8 mouse cellular contexts compared by ENCODE assay signal in the genomic region with DNA sequence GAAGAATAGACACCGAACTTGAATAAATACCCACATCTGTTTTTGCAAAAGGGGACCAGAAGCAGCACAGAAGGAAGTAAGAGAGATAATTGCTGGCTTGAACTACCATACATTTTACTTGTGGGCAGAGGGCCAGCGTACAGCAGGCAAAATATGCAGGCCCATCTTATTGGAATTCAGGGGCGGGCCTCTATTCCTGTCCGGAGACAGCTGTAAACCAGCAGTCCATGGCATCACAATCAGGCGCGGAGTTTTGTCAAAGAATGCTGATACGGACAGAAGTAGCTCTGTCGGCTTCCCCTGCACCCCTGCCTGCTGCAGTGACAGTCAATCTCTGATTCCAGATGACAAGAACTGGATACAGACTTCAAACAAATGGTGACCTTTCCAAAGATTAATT. TPM values are rescaled to one million over a fixed set of nuclear protein-coding genes. Genes with fewer than 3 reads are reported as not detected.
DNase-seq lines count a peak whose midpoint lies in the region; ATAC-seq and TF ChIP-seq lines count a peak whose summit lies in the region.

No protein-coding gene starts in this region.

- no peak for TF ChIP-seq POLR2A in lung, adult 2 months (IDR thresholded peaks at IDR 0.05; ENCODE audit: borderline replicate concordance, extremely low read depth, low read depth, low read length)
- TF ChIP-seq POLR2A in bone marrow, adult 2 months (IDR thresholded peaks at IDR 0.05; ENCODE audit: borderline replicate concordance, control insufficient read depth, low read depth, low read length): no peak
- no peak for TF ChIP-seq POLR2A in thymus, adult 2 months (IDR thresholded peaks at IDR 0.05; ENCODE audit: control insufficient read depth, extremely low read depth, insufficient read depth, low read length, poor library complexity)

- H3K4me2 ChIP-seq in lung, embryonic 14.5 days: peak overlapping the region; percentile 34
- H3K4me2 ChIP-seq in embryonic facial prominence, embryonic 13.5 days: peak overlapping the region; percentile 39

- TF ChIP-seq CTCF in lung, embryonic 14.5 days (IDR thresholded peaks at IDR 0.05; ENCODE audit: low read depth): no peak
- TF ChIP-seq CTCF in lung, adult 2 months (IDR thresholded peaks at IDR 0.05; ENCODE audit: insufficient read depth, low read length): no peak
- no peak for TF ChIP-seq CTCF in bone marrow, adult 2 months (IDR thresholded peaks at IDR 0.05; ENCODE audit: control insufficient read depth, insufficient read depth, low read length)
- no peak for TF ChIP-seq CTCF in thymus, adult 2 months (IDR thresholded peaks at IDR 0.05; ENCODE audit: borderline replicate concordance, control insufficient read depth, extremely low read depth, insufficient read depth, low read length, poor library complexity)

- H3K36me3 ChIP-seq in lung, embryonic 14.5 days (ENCODE audit: insufficient read depth): no peaks in the 10 kb centered on the region
- H3K36me3 ChIP-seq in embryonic facial prominence, embryonic 13.5 days: no peaks in the 10 kb centered on the region
- no peaks in the 10 kb centered on the region for H3K36me3 ChIP-seq in thymus, adult 2 months (ENCODE audit: control insufficient read depth, insufficient read depth, low read length)

- DNase-seq in lung, embryonic 14.5 days: peak; percentile 88
- no peak for DNase-seq in lung, adult 2 months
- DNase-seq in kidney, postnatal 14 days: peak; percentile 65
- no peak for DNase-seq in ovary, postnatal 10 days (ENCODE audit: low spot score)
- no peak for DNase-seq in thymus, adult 2 months
- DNase-seq in cerebellum, adult 11-12 months: no peak

- WGBS in lung, embryonic 14.5 days: 15% methylated on average over 8 of the region's 8 CpGs
- WGBS in lung, adult 2 months: 22% methylated on average over 8 of the region's 8 CpGs
- WGBS in bone marrow, adult 2 months: 56% methylated on average over 8 of the region's 8 CpGs
- 4% methylated on average over 8 of the region's 8 CpGs for WGBS in embryonic facial prominence, embryonic 13.5 days
- WGBS in thymus, adult 2 months: 78% methylated on average over 8 of the region's 8 CpGs

- H3K4me3 ChIP-seq in lung, embryonic 14.5 days (ENCODE audit: low read depth, low read length): no peak overlapping the region
- no peak overlapping the region for H3K4me3 ChIP-seq in lung, adult 2 months (replicated peaks; ENCODE audit: extremely low read depth, low read depth, low read length)
- H3K4me3 ChIP-seq in bone marrow, adult 2 months (replicated peaks; ENCODE audit: control insufficient read depth, low read depth, low read length): no peak overlapping the region
- no peak overlapping the region for H3K4me3 ChIP-seq in embryonic facial prominence, embryonic 13.5 days
- H3K4me3 ChIP-seq in thymus, adult 2 months (ENCODE audit: control insufficient read depth, insufficient read depth, low read length): no peak overlapping the region

- no peak overlapping the region for H3K27ac ChIP-seq in lung, embryonic 14.5 days (ENCODE audit: low read depth)
- peak overlapping the region; percentile 19; the same call in 1 of the 2 replicates for H3K27ac ChIP-seq in bone marrow, adult 2 months (ENCODE audit: control insufficient read depth, insufficient read depth, low read depth, low read length, poor library complexity)
- no peak overlapping the region for H3K27ac ChIP-seq in embryonic facial prominence, embryonic 13.5 days
- no peak overlapping the region for H3K27ac ChIP-seq in thymus, adult 2 months (ENCODE audit: control insufficient read depth, insufficient read depth, low read length)

- peak; percentile 56; the same call in 1 of the 2 replicates for ATAC-seq in lung, embryonic 14.5 days (ENCODE audit: insufficient read depth)
- ATAC-seq in embryonic facial prominence, embryonic 13.5 days (ENCODE audit: insufficient number of reproducible peaks, insufficient read depth, low FRiP score, low TSS enrichment, low read depth): no peak

- no peaks in the 10 kb centered on the region for H3K27me3 ChIP-seq in lung, embryonic 14.5 days (ENCODE audit: insufficient read depth, low read length)
- H3K27me3 ChIP-seq in embryonic facial prominence, embryonic 13.5 days: peaks cover 45% of the 10 kb centered on the region
- no peaks in the 10 kb centered on the region for H3K27me3 ChIP-seq in thymus, adult 2 months (ENCODE audit: control insufficient read depth, insufficient read depth, low read length)

- no peak overlapping the region for H3K9ac ChIP-seq in lung, embryonic 14.5 days
- H3K9ac ChIP-seq in embryonic facial prominence, embryonic 13.5 days: no peak overlapping the region

- H3K4me1 ChIP-seq in lung, embryonic 14.5 days (ENCODE audit: insufficient read depth): peaks cover 5% of the 10 kb centered on the region; the same call in 1 of the 2 replicates
- H3K4me1 ChIP-seq in lung, adult 2 months (ENCODE audit: control insufficient read depth, insufficient read depth, low read length): no peaks in the 10 kb centered on the region
- H3K4me1 ChIP-seq in bone marrow, adult 2 months (ENCODE audit: control insufficient read depth, insufficient read depth, low read length): peaks cover 4% of the 10 kb centered on the region; the same call in 1 of the 2 replicates
- peaks cover 17% of the 10 kb centered on the region for H3K4me1 ChIP-seq in embryonic facial prominence, embryonic 13.5 days
- H3K4me1 ChIP-seq in thymus, adult 2 months (replicated peaks; ENCODE audit: control insufficient read depth, insufficient read depth, low read length): peaks cover 2% of the 10 kb centered on the region; the same call in 1 of the 2 replicates

- H3K9me3 ChIP-seq in lung, embryonic 14.5 days (ENCODE audit: low read depth, low read length): no peaks in the 10 kb centered on the region
- H3K9me3 ChIP-seq in embryonic facial prominence, embryonic 13.5 days: no peaks in the 10 kb centered on the region

RNA-seq across cellular contexts. Expression of gene Iqch, which starts 33.5 kb away (rescaled TPM):
- polyA plus RNA-seq in lung, embryonic 14.5 days (2014; fragmentation: Nextera tagmentation; extraction: Ambion mirVana): 0.05 and 0.08 TPM in 2 replicates
- polyA plus RNA-seq in lung, adult 2 months (2012; rRNA removed): 0.07 and 0.11 TPM in 2 replicates
- polyA plus RNA-seq in bone marrow, adult 2 months (2011; ENCODE audit: insufficient read depth, insufficient read length, low replicate concordance, missing spikeins): not detected in 2 replicates
- polyA plus RNA-seq in embryonic facial prominence, embryonic 13.5 days (2015; fragmentation: Nextera tagmentation; extraction: Ambion mirVana): 0.10 TPM in 1 of 2 replicates, not detected in the other
- polyA plus RNA-seq in thymus, adult 2 months (2012; rRNA removed): 0.08 and 0.16 TPM in 2 replicates

RNA-seq across cellular contexts. Expression of gene Aagab, which starts 33.7 kb away (rescaled TPM):
- polyA plus RNA-seq in lung, embryonic 14.5 days (2014; fragmentation: Nextera tagmentation; extraction: Ambion mirVana): 27.3 and 29.1 TPM in 2 replicates
- polyA plus RNA-seq in lung, adult 2 months (2012; rRNA removed): 9.5 and 10.9 TPM in 2 replicates
- polyA plus RNA-seq in bone marrow, adult 2 months (2011; ENCODE audit: insufficient read depth, insufficient read length, low replicate concordance, missing spikeins): 10.2 and 13.9 TPM in 2 replicates
- 28.0 and 28.9 TPM in 2 replicates for polyA plus RNA-seq in embryonic facial prominence, embryonic 13.5 days (2015; fragmentation: Nextera tagmentation; extraction: Ambion mirVana)
- 39.5 and 46.5 TPM in 2 replicates for polyA plus RNA-seq in thymus, adult 2 months (2012; rRNA removed)

Comparison
In these comparisons a context has a peak if more than half of its experiments do, and no peak if none do; other contexts are left out.
1. DNase-seq: peak in lung, embryonic 14.5 days (single experiment) and kidney, postnatal 14 days (single experiment); none in lung, adult 2 months (single experiment), ovary, postnatal 10 days (single experiment), thymus, adult 2 months (single experiment) and cerebellum, adult 11-12 months (single experiment).